Mouse (Mus musculus) bone marrow, adult 2 months (tissue): ENCODE data around the gene Gm5447. TPM values are rescaled to one million over a fixed set of nuclear protein-coding genes. Genes with fewer than 3 reads are reported as not detected.

Source experiments
- H3K27ac ChIP-seq: fragments of 200-500 bp; 2 replicates; pipeline ENCODE4 v1.5.1; 2012; ENCODE audit warnings: low read depth, mild to moderate bottlenecking, control low read depth, inconsistent platforms, low read length; ENCODE audit not compliant: control insufficient read depth, poor library complexity, insufficient read depth
- H3K4me1 ChIP-seq: fragments of 200-500 bp; 2 replicates; pipeline ENCODE4 v1.6.1; 2011; ENCODE audit warnings: low read length; ENCODE audit not compliant: control insufficient read depth, insufficient read depth
- H3K4me3 ChIP-seq: fragments of 200-500 bp; replicated peaks from 2 replicates; pipeline ENCODE3; 2011; ENCODE audit warnings: mild to moderate bottlenecking, low read depth, low read length, control low read depth; ENCODE audit not compliant: control insufficient read depth
- CTCF ChIP-seq: fragments of 200-500 bp; IDR thresholded peaks from 2 replicates; pipeline ENCODE4 v1.5.1; 2011; ENCODE audit warnings: low read length, control low read depth; ENCODE audit not compliant: control insufficient read depth, insufficient read depth
- POLR2A ChIP-seq: fragments of 200-500 bp; IDR thresholded peaks from 2 replicates; pipeline ENCODE4 v1.6.1; 2011; ENCODE audit warnings: low read depth, mild to moderate bottlenecking, control low read depth, low read length, borderline replicate concordance; ENCODE audit not compliant: control insufficient read depth
- WGBS: fragments of 180-500 bp; shearing (Covaris S2); methylation state at CpG from one replicate; pipeline ENCODE4 v1.1.7; 2018; 5-methylcytosine and 5-hydroxymethylcytosine counted together
- polyA plus RNA-seq: library from polyadenylated mRNA; stranded (reverse); fragments of >200 nt; gene quantifications from 2 replicates; pipeline ENCODE4 v1.2.4, GENCODE M21; 2011; ENCODE audit warnings: low replicate concordance; ENCODE audit not compliant: missing spikeins, insufficient read depth, insufficient read length

Gene Gm5447
- polyA plus RNA-seq, 1 experiment = not detected

DNA sequence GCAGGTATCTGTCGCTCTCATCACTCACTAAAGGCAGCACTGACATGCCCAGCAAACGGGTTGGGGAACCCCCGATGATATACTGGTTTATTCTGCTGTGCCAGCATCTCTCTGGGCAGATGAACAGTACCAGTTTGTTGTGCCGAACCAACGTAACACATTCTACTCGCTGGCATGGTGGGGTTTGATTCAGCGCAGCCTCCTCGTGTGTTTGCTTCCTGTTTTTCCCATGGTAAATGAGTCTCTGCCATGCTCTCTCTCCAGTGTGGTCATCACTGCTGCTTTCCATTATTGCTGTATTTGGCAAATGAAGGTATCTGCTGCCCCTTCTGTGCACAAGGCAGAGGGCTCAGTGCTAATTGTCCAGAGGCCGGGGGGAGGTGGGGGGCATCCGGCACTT is 15.7 kb downstream of the Gm5447 start:
- Histone ChIP-seq H3K27ac (no peak overlapping the region), H3K4me1 (no peaks in the 10 kb centered on the region; the same call in 1 of the 2 replicates), H3K4me3 (no peak overlapping the region)
- WGBS = 71% methylated on average over 10 of the region's 10 CpGs
- TF ChIP-seq CTCF (no peak), POLR2A (no peak)

DNA sequence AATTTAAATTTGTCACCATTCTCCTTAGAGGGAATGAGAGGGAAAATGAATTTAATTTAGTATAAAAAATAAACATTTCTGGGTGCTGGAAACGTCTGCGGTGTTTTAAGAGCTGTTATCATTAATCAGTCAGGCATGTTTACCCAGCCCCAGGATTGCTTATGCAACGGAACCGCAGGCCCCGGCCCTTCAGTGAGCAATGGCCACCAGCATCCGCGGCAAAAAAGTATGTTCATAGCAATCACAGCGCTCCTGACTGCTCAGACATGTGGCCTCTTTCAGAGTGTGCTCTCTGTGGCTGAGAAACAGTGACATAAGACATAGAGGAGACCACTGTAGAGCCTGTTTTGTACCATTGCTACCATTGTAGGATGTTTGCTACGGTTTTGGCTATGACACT is 16.2 kb downstream of the Gm5447 start:
- no peaks in the 10 kb centered on the region; the same call in 1 of the 2 replicates for H3K4me1 ChIP-seq
- TF ChIP-seq CTCF (no peak), POLR2A (no peak)
- 70% methylated on average over 9 of the region's 9 CpGs for WGBS
- H3K4me3 ChIP-seq = no peak overlapping the region
- no peak overlapping the region for H3K27ac ChIP-seq

DNA sequence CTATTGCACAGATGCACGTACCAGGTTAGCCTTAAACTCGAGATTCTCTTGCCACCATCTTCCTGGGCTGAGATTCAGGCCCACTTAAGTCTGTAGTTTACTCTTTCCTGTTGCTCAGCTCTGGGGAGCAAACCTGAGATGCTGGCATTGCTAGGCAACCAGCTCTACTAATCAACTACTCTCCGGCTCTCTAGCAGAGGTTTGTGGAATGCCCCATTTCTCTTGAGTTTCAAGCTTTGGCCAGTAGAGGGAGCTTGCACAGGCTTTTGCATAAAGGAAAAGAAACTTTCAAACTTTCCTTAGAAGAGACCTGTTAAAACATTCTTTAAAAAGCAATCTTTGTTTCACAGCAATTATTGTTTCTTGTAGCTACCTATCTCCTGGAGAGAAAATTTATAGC is 19.8 kb downstream of the Gm5447 start:
- Histone ChIP-seq H3K4me3 (no peak overlapping the region), H3K27ac (no peak overlapping the region), H3K4me1 (no peaks in the 10 kb centered on the region; the same call in 1 of the 2 replicates)
- TF ChIP-seq CTCF (0 out of 2 replicates have a peak, but pooled peaks have one; percentile 4), POLR2A (no peak)
- WGBS = 33% methylated on average over 3 of the region's 3 CpGs

DNA sequence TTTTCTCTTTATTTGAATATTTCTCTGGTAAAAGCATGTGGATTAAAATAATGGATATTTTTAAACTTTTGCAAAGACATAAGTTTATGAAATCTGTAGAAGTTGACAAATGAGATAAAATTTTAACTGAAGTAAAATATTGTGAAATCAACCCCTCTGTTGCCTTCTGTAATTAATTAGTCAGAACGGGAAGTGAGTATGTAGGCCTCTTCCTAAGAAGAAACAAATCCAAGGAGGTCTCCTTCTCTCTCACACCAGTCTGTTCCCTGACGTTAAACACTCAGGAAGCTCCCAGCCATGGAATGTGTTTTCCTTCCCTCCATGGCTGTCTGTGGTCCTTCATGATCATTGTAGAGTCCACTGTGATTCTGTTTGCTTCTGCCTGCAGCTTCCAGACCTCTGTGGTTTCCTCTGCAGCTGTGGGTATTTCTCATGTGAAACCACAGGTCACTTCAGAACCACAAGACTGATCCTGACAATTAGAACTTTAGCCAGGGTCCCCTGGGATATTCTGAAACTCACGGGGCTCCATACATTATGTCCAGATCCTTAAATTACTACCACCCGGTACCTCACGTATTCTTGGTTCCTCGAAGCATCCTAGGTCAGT is 20.4 kb downstream of the Gm5447 start:
- 26% methylated on average over 6 of the region's 6 CpGs for WGBS
- Histone ChIP-seq H3K4me1 (no peaks in the 10 kb centered on the region), H3K27ac (no peak overlapping the region)

DNA sequence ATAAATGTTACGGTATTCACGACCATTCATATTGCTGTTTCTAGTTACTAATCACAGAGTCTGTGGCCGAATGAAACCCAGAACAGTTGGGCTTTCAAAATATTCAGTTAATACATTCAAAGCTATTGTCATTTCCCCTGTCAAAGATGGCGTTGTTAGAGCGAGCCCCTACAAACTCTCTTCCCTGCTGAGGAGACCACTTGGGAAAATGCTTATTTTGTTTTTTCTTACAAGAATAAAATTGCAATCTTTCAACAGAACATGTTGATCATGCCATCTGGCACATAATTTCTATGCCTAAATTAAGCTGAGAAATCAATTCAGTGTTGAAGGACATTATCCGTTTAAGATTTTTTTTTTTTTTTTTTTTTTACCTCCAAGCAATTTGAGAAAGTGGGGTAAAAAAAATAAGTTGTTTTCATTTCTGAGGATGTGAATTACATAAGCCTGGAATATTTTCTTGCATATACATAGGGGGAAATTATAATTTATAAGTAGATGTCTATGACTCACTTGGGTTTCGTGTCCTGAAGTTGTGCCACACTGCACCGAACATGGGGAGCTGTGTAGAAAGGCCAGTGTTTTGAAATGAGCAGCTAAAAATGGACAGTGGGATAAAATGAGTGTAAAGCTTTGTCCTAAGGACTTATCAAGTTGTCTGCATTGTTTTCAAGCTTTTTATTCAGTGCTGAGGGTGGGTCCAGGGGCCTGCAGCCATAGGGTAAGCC is 23.7 kb downstream of the Gm5447 start:
- H3K27ac ChIP-seq = no peak overlapping the region
- TF ChIP-seq POLR2A (no peak), CTCF (no peak)
- 73% methylated on average over 8 of the region's 8 CpGs for WGBS
- H3K4me3 ChIP-seq = no peak overlapping the region
- no peaks in the 10 kb centered on the region for H3K4me1 ChIP-seq

More for the DNA sequence above, 20.4 kb downstream of the Gm5447 start:
- no peak for TF ChIP-seq CTCF
- no peak for TF ChIP-seq POLR2A
- no peak overlapping the region for H3K4me3 ChIP-seq

DNA sequence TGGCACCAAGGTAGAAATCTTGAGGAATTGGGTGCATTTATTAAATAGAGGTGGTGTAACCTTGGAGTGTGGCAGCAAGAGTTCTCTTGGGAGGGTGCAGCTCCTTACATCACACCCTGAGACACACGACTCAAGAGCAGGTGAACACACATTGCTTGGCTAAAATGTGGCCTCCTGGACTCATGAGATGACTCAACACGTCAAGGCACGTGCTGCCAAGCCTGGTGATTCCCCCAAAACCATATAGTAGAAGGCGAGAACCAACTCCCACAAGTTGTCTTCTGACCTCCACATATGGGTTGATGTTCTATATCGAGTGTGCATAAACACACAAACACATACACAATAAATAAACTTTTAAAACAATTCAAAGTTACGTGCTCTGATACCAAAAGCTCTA is 25.8 kb downstream of the Gm5447 start:
- TF ChIP-seq CTCF = no peak
- no peak for TF ChIP-seq POLR2A
- no peak overlapping the region for H3K4me3 ChIP-seq
- no peaks in the 10 kb centered on the region for H3K4me1 ChIP-seq
- 67% methylated on average over 6 of the region's 6 CpGs for WGBS
- H3K27ac ChIP-seq = no peak overlapping the region

DNA sequence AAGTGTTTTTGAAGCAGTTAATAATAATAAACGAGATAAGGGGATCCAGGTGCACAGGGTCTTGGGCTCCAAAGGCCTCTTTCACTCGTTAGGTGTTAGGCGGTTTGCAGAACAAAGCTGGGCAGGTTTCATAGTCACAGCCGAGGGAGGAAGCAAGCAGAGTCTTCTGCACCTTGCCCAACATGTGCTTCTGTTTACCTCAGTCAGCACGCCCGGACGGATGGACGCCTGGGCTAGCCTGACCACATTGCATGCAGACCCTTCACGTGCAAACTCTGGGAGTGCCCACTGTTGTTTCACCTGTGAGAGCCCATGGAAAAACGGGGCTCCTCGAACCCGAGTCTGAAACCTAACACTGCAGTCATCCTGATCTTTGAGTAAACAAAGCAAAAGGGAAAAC is 30.5 kb downstream of the Gm5447 start:
- peak overlapping the region; percentile 64; the same call in 1 of the 2 replicates for H3K27ac ChIP-seq
- H3K4me3 ChIP-seq = no peak overlapping the region
- no peak for TF ChIP-seq POLR2A
- TF ChIP-seq CTCF = no peak
- H3K4me1 ChIP-seq = peaks cover 1% of the 10 kb centered on the region; the same call in 1 of the 2 replicates
- 43% methylated on average over 12 of the region's 12 CpGs for WGBS

DNA sequence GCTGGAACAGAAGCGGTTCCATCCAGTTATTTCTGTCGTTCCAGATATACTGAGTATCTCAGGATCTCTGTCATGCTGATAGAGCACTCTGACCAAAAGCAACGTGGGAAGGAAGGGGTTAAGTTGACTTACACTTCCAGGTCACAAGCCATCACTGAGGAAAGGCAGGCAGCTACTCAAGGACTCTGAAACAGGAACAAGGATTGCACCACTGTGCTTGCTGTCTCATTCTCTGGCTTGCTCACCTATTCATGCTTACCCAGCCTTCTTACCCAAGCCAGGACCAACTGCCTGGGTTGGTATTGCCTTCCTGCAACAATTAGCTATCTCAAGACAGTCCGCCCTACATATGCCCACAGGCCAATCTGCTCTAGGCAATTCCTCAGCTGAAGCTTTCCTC is 31.0 kb downstream of the Gm5447 start:
- no peak for TF ChIP-seq CTCF
- no peak for TF ChIP-seq POLR2A
- no peak overlapping the region for H3K4me3 ChIP-seq
- H3K4me1 ChIP-seq = peaks cover 1% of the 10 kb centered on the region; the same call in 1 of the 2 replicates
- WGBS = 50% methylated on average over 4 of the region's 4 CpGs
- H3K27ac ChIP-seq = peak overlapping the region; percentile 64; the same call in 1 of the 2 replicates
